Mouse (Mus musculus) testis, postnatal 14 days (tissue): ENCODE measurements around the gene Naif1.

Experiments used
- DNase-seq: peaks from one replicate; pipeline ENCODE4 v3.0.0; 2021; ENCODE audit warnings: low spot score

Gene Naif1

DNA sequence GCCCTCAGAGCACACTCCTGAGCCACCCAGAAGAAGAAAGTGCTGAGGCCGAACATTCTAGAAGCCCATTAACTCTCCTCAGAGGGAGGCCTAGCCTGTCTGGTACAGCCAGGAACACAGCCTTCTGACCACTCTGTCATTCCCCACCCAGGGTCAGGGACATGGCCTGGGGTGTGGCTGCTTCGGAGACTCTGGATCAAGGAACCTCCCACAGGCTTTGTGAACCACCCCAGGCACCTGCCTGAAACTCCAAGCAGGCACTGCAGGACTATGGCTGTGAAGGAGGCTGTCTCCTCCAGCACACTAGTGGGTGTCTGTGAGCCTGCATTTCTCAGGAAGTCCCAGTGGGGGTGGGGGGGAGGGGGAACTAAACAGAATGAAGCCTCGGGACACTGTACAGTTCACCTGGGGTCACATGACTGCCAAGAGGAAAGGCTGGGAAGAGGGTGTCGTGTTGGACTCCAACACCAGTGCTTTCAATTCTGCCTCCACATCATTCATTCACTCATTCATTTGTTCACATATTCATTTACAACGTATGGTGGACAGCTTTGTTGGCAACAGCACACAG is 51.6 kb downstream of the Naif1 start:
- DNase-seq = peak; percentile 73

DNA sequence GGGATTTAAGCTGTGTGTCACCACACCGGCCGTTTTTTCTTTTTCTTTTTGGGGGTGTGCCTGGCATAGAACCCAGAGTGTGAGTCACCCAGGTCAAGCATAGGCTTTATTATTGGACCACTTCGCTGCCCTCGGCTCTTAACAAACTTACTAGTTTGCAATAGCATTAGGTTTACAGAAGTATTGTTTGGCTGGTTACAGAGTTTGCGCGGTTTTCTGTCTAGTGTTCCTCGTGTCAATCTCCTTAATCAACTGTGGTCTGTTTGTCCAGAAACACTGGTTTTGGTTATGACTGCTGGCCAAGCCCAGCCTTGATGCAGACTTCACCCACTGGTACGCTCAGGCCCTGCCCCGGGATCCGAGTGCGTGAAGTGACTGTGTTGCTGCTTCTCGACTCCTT is 52.6 kb downstream of the Naif1 start:
- DNase-seq = no peak

DNA sequence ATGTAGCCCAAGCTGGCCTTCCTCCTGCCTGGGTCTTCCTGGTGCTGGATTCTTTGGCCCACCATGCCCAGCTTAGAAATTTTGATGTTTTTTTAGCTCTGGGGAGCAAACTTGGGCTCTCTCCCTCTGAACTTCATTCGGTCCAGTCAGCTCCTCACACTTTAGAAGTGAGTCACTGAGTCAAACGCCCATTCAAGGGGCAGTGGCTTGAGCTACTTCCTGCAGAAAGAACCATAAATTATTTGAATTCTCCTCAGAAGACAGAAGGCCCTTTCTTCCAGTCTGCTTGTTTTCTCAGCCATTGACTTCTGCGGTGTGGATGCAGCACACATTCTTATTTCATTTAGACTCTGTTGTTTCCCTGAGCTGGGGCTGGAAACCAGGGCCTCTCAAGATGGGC is 53.3 kb downstream of the Naif1 start:
- DNase-seq = no peak

GRCm38 (mm10) chr2:32505536-32505935 is 55.3 kb downstream of the Naif1 start:
- DNase-seq = peak; percentile 45
